Mouse (Mus musculus) gastrocnemius, postnatal 10 days (tissue): ENCODE data around the gene Uqcc3. TPM values are rescaled to one million over a fixed set of nuclear protein-coding genes. Genes with fewer than 3 reads are reported as not detected.
"Not testable (repeated sequence)": the region's sequence is repeated elsewhere in the genome, so short reads cannot be mapped to it uniquely, and the experiment has no call there.

Experiments used
- DNase-seq: peaks from one replicate; pipeline ENCODE4 v3.0.0; 2021; ENCODE audit warnings: mixed read lengths
- microRNA-seq, 2 experiments: library from miRNA; unstranded; fragments of <30 nt; microRNA quantifications; one replicate each; pipeline ENCODE4 v1.2.0; 2021
- total RNA-seq, 2 experiments: library from RNA; stranded (reverse); gene quantifications; 2 replicates each; pipeline ENCODE4 v1.2.3; 2021

Uqcc3 gene
- total RNA-seq, 2 experiments from 2014 or later, result 55.2 to 58.1 TPM

GRCm38 (mm10) chr19:8850402-8850901 is 30.3 kb downstream of the Uqcc3 start, which contains the start of gene Lrrn4cl:
TSS of gene Lrrn4cl (plus strand) at chr19:8850768.
- DNase-seq, result peak; percentile 44

GRCm38 (mm10) chr19:8848356-8848755 is 32.4 kb downstream of the Uqcc3 start:
- DNase-seq, result no peak

- DNase-seq, result peak; percentile 86
Observed at GRCm38 (mm10) chr19:8844371-8845129, 36.2 kb downstream of the Uqcc3 start.

- DNase-seq, result no peak
Observed at GRCm38 (mm10) chr19:8842961-8843360, 37.8 kb downstream of the Uqcc3 start.

GRCm38 (mm10) chr19:8841012-8841411 is 39.7 kb downstream of the Uqcc3 start:
- no peak for DNase-seq

- DNase-seq, result peak; percentile 64
Observed at GRCm38 (mm10) chr19:8839908-8840791, 40.6 kb downstream of the Uqcc3 start.

GRCm38 (mm10) chr19:8839103-8839907 is 41.4 kb downstream of the Uqcc3 start, which contains the start of gene Gng3:
TSS of gene Gng3 (minus strand) at chr19:8839194.
- no peak for DNase-seq

- peak; percentile 39 for DNase-seq
Observed at GRCm38 (mm10) chr19:8838041-8838730, 42.5 kb downstream of the Uqcc3 start.

- peak; percentile 79 for DNase-seq
Observed at GRCm38 (mm10) chr19:8837251-8837791, 43.4 kb downstream of the Uqcc3 start, which contains the start of gene Bscl2. TSS of gene Bscl2 (plus strand) at chr19:8837467.

- DNase-seq, result not testable (repeated sequence)
Observed at GRCm38 (mm10) chr19:8836327-8836726, 44.4 kb downstream of the Uqcc3 start.

- no peak for DNase-seq
Observed at GRCm38 (mm10) chr19:8832971-8833370, 47.8 kb downstream of the Uqcc3 start.

- DNase-seq, result no peak
Observed at GRCm38 (mm10) chr19:8831262-8831661, 49.5 kb downstream of the Uqcc3 start.

- no peak for DNase-seq
Observed at GRCm38 (mm10) chr19:8830664-8831063, 50.1 kb downstream of the Uqcc3 start.

Small RNAs within 50 kb of the gene (microRNA-seq; reads per million reads assigned to microRNA genes)
- gene Mir5136, result 0 to 0.25 reads per million in 2 experiments

Other genes with a start within 250 kb of the Uqcc3 start
- gene Chrm1, start 217.1 kb downstream of the Uqcc3 start, total RNA-seq, result under 1 TPM; 0.11 to 0.16 TPM
- 10 to 100 TPM; 29.4 to 36.7 TPM for gene Slc3a2, start 157.6 kb downstream of the Uqcc3 start, total RNA-seq
- gene Wdr74, start 145.1 kb downstream of the Uqcc3 start, total RNA-seq, result 10 to 100 TPM; 26.5 to 27.4 TPM
- gene 1700092M07Rik, start 140.2 kb downstream of the Uqcc3 start, total RNA-seq, result under 1 TPM in 1 of 2 experiments, not detected in 1; 0.65 TPM
- 10 to 100 TPM; 35.6 to 46.3 TPM for gene Stx5a, start 139.5 kb downstream of the Uqcc3 start, total RNA-seq
- gene Nxf1, start 123.8 kb downstream of the Uqcc3 start, total RNA-seq, result 10 to 100 TPM; 40.8 to 61.8 TPM
- gene Tmem223, start 109.9 kb downstream of the Uqcc3 start, total RNA-seq, result 10 to 100 TPM; 81.9 to 82.5 TPM
- 10 to 100 TPM; 13.6 to 14.1 TPM for gene Tmem179b, start 106.5 kb downstream of the Uqcc3 start, total RNA-seq
- gene Taf6l, start 94.5 kb downstream of the Uqcc3 start, total RNA-seq, result 10 to 100 TPM in 1 of 2 experiments, 1 to 10 TPM in 1; 8.5 to 12.0 TPM
- gene Polr2g, start 82.3 kb downstream of the Uqcc3 start, total RNA-seq, result 10 to 100 TPM; 40.9 to 45.1 TPM
- gene Zbtb3, start 78.4 kb downstream of the Uqcc3 start, total RNA-seq, result 1 to 10 TPM; 1.0 to 1.4 TPM
- gene Ttc9c, start 61.6 kb downstream of the Uqcc3 start, total RNA-seq, result 10 to 100 TPM; 11.8 to 15.7 TPM
- gene Hnrnpul2, start 60.9 kb downstream of the Uqcc3 start, total RNA-seq, result 10 to 100 TPM; 42.2 to 47.8 TPM
- not detected for gene AC129217.1, start 51.1 kb downstream of the Uqcc3 start, total RNA-seq
- 10 to 100 TPM; 16.8 to 19.5 TPM for gene Bscl2, start 43.5 kb downstream of the Uqcc3 start, total RNA-seq
- under 1 TPM; 0.66 to 0.77 TPM for gene Gng3, start 41.7 kb downstream of the Uqcc3 start, total RNA-seq
- 10 to 100 TPM; 11.5 to 14.0 TPM for gene Lrrn4cl, start 30.2 kb downstream of the Uqcc3 start, total RNA-seq
- gene Ubxn1, start 9.4 kb downstream of the Uqcc3 start, total RNA-seq, result 100 to 1,000 TPM; 169 to 172 TPM
- gene Lbhd1, start 2.8 kb upstream of the Uqcc3 start, total RNA-seq, result 10 to 100 TPM in 1 of 2 experiments, 1 to 10 TPM in 1; 7.2 to 11.8 TPM
- not detected for gene Gm49403, start 3.0 kb upstream of the Uqcc3 start, total RNA-seq
- gene 1810009A15Rik, start 7.9 kb upstream of the Uqcc3 start, total RNA-seq, result 10 to 100 TPM; 25.6 to 29.6 TPM
- 1 to 10 TPM in 1 of 2 experiments, not detected in 1; 3.3 TPM for gene Gm49416, start 8.0 kb upstream of the Uqcc3 start, total RNA-seq
- gene Ints5, start 12.1 kb upstream of the Uqcc3 start, total RNA-seq, result 10 to 100 TPM; 10.7 to 14.6 TPM
- gene Ganab, start 17.1 kb upstream of the Uqcc3 start, total RNA-seq, result 10 to 100 TPM; 42.1 to 58.8 TPM
- 10 to 100 TPM; 23.4 to 27.6 TPM for gene B3gat3, start 39.5 kb upstream of the Uqcc3 start, total RNA-seq
- 1 to 10 TPM; 4.2 to 5.6 TPM for gene Rom1, start 48.4 kb upstream of the Uqcc3 start, total RNA-seq
- gene Eml3, start 48.6 kb upstream of the Uqcc3 start, total RNA-seq, result 10 to 100 TPM; 11.7 to 15.9 TPM
- gene Mta2, start 61.0 kb upstream of the Uqcc3 start, total RNA-seq, result 10 to 100 TPM; 37.7 to 49.7 TPM
- 10 to 100 TPM in 1 of 2 experiments, 1 to 10 TPM in 1; 9.1 to 11.2 TPM for gene Tut1, start 72.9 kb upstream of the Uqcc3 start, total RNA-seq
- gene Eef1g, start 86.1 kb upstream of the Uqcc3 start, total RNA-seq, result 100 to 1,000 TPM; 640 to 671 TPM
- gene Ahnak, start 108.4 kb upstream of the Uqcc3 start, total RNA-seq, result 100 to 1,000 TPM; 235 to 267 TPM
- gene Scgb1a1, start 207.0 kb upstream of the Uqcc3 start, total RNA-seq, result under 1 TPM in 1 of 2 experiments, not detected in 1; 0.63 TPM